Mouse (Mus musculus): ENCODE measurements around the gene Myrip. TPM values are rescaled to one million over a fixed set of nuclear protein-coding genes. Genes with fewer than 3 reads are reported as not detected.

The Myrip gene
- polyA plus RNA-seq (2014; fragmentation: Illumina TruSeq; extraction: RNeasy Lipid Tissue Mini Kit (QIAGEN cat#74804); ENCODE audit: insufficient read depth, low read depth, low replicate concordance): 4.9 TPM

GRCm38 (mm10) chr9:120301213-120301612, at the start of gene Myrip:
TSS of gene Myrip (plus strand) at chr9:120301513.

GRCm38 (mm10) chr9:120492010-120492399, 190.7 kb downstream of the Myrip start, which contains the start of gene Eif1b:
TSS of gene Eif1b (plus strand) at chr9:120492232.

Other genes with a start within 250 kb of the Myrip start
- gene Cx3cr1, start 231.6 kb upstream of the Myrip start, polyA plus RNA-seq (2014; fragmentation: Illumina TruSeq; extraction: RNeasy Lipid Tissue Mini Kit (QIAGEN cat#74804); ENCODE audit: insufficient read depth, low read depth, low replicate concordance): 4.2 TPM
- 0.21 TPM for gene Ccr8, start 209.4 kb upstream of the Myrip start, polyA plus RNA-seq (2014; fragmentation: Illumina TruSeq; extraction: RNeasy Lipid Tissue Mini Kit (QIAGEN cat#74804); ENCODE audit: insufficient read depth, low read depth, low replicate concordance)
- gene Slc25a38, start 191.1 kb upstream of the Myrip start, polyA plus RNA-seq (2014; fragmentation: Illumina TruSeq; extraction: RNeasy Lipid Tissue Mini Kit (QIAGEN cat#74804); ENCODE audit: insufficient read depth, low read depth, low replicate concordance): 18.4 TPM
- 1,831 TPM for gene Rpsa, start 173.8 kb upstream of the Myrip start, polyA plus RNA-seq (2014; fragmentation: Illumina TruSeq; extraction: RNeasy Lipid Tissue Mini Kit (QIAGEN cat#74804); ENCODE audit: insufficient read depth, low read depth, low replicate concordance)
- gene Mobp, start 151.8 kb upstream of the Myrip start, polyA plus RNA-seq (2014; fragmentation: Illumina TruSeq; extraction: RNeasy Lipid Tissue Mini Kit (QIAGEN cat#74804); ENCODE audit: insufficient read depth, low read depth, low replicate concordance): not detected
- 69.8 TPM for gene Eif1b, start 190.7 kb downstream of the Myrip start, polyA plus RNA-seq (2014; fragmentation: Illumina TruSeq; extraction: RNeasy Lipid Tissue Mini Kit (QIAGEN cat#74804); ENCODE audit: insufficient read depth, low read depth, low replicate concordance)
- 1.5 TPM for gene Entpd3, start 238.3 kb downstream of the Myrip start, polyA plus RNA-seq (2014; fragmentation: Illumina TruSeq; extraction: RNeasy Lipid Tissue Mini Kit (QIAGEN cat#74804); ENCODE audit: insufficient read depth, low read depth, low replicate concordance)

Measured in lung, adult 10 weeks (tissue).